Mouse (Mus musculus): ENCODE data around the gene Prkag2.
"Not testable (repeated sequence)": the region's sequence is repeated elsewhere in the genome, so short reads cannot be mapped to it uniquely, and the experiment has no call there.

The Prkag2 gene

GRCm38 (mm10) chr5:24822781-24823180 is 277.7 kb downstream of the Prkag2 start:
- DNase-seq (ENCODE audit: low spot score): no peak

DNA sequence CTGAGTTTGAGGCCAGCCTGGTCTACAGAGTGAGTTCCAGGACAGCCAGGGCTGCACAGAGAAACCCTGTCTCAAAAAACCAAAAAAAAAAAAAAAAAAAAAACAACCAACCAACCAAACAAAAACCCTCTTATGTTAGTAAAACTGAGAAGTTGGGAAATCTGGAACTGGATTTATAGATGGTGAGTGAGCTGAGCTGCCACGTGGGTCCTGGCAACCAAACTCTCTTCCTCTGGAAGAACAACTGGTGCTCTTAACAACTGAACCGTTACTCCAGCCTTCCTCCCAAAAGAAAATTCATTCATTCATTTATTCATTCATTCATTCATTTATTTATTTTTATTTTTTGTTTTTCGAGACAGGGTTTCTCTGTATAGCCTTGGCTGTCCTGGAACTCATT is 278.2 kb downstream of the Prkag2 start:
- not testable (repeated sequence) for DNase-seq (ENCODE audit: low spot score)

DNA sequence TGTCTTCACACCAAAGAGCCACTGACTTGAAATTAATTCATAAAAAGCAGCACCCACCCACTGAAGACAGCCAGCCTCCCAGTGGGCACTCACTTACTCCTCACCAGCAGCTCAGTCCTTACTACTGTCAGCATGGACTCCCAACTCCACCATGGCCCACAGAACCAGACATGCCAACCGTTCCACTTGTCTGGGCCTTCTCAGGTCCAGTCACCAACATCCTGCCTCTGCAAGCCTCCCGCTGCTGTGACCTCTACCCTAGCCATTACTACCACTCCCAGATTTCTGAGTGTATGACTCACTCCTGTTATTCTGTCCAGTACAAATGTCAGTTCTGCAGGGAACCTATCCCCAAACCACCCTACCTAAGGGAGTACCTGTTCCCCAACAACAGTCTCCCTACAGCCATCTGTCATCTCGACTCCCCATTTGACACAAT is 279.0 kb downstream of the Prkag2 start:
- no peak for DNase-seq (ENCODE audit: low spot score)

DNA sequence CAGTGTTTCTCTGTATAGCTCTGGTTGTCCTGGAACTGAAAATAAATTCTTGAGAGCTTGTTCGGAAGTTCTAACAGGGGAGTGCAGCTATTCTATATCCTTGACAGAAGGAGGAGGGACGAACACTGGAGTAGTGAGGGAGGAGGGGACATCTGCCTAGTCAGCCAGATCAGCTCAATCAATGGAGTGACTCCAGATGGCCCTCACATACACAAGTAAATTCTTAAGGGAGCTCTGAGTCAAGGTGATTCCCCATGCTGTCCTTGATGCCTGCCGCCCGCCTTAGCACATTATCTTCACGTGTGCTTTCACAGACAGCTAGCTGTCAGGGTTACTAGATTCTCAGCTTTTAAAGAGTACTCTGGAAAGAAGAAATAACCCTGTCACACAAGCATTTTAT is 279.8 kb downstream of the Prkag2 start:
- DNase-seq (ENCODE audit: low spot score): no peak

- no peak for DNase-seq (ENCODE audit: low spot score)
Measured at GRCm38 (mm10) chr5:24817191-24817590, 283.3 kb downstream of the Prkag2 start.

DNA sequence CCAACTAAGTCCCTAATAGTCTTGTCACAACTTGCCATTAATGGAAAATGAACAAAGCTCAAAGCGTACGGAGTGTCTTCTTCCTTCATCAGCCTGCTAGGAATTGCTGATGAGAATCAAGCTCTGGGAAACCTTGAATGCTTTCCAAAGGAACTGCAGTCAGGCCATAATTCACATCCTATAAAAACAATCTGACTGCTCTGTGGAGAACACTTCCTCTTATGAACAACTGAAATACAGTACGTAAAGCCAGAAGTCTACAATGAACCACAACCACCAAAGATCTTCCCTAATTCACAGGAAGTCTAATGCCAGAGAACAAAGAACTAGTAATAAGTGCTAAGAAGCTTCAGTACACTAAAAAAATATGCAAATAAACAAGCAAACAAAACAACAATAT is 286.5 kb downstream of the Prkag2 start:
- DNase-seq (ENCODE audit: low spot score): no peak

GRCm38 (mm10) chr5:24813005-24813404 is 287.4 kb downstream of the Prkag2 start:
- no peak for DNase-seq (ENCODE audit: low spot score)

Data from urinary bladder, postnatal 10 days (tissue).